Mouse (Mus musculus): ENCODE results near the gene Kdm4a. TPM values are rescaled to one million over a fixed set of nuclear protein-coding genes. Genes with fewer than 3 reads are reported as not detected.

Gene Kdm4a
- polyA plus RNA-seq, 1 experiment: 31.9 TPM

GRCm38 (mm10) chr4:118154889-118155288, 25.0 kb downstream of the Kdm4a start:
- no peak for TF ChIP-seq POLR2A (IDR thresholded peaks at IDR 0.05; ENCODE audit: low read depth, low read length)
- TF ChIP-seq CTCF (conservative IDR thresholded peaks at IDR 0.05; ENCODE audit: insufficient read depth, insufficient read length, low read depth, low read length): no peak
- Histone ChIP-seq H3K36me3 (ENCODE audit: control insufficient read depth, insufficient read depth, low read length) (peaks cover 3% of the 10 kb centered on the region), H3K4me3 (ENCODE audit: insufficient read depth, low read depth, low read length) (no peak overlapping the region), H3K27me3 (replicated peaks; ENCODE audit: control insufficient read depth, insufficient read depth, low read length) (no peaks in the 10 kb centered on the region), H3K27ac (ENCODE audit: insufficient read depth, low read depth, low read length) (no peak overlapping the region), H3K4me1 (ENCODE audit: control insufficient read depth, insufficient read depth, low read length) (no peaks in the 10 kb centered on the region)
- WGBS: 91% methylated on average over 5 of the region's 5 CpGs
- no peak for DNase-seq

GRCm38 (mm10) chr4:118152020-118152785, 27.6 kb downstream of the Kdm4a start:
- TF ChIP-seq POLR2A (IDR thresholded peaks at IDR 0.05; ENCODE audit: low read depth, low read length): no peak
- no peak for TF ChIP-seq CTCF (conservative IDR thresholded peaks at IDR 0.05; ENCODE audit: insufficient read depth, insufficient read length, low read depth, low read length)
- no peak overlapping the region for H3K4me3 ChIP-seq (ENCODE audit: insufficient read depth, low read depth, low read length)
- 93% methylated on average over 17 of the region's 17 CpGs for WGBS
- no peaks in the 10 kb centered on the region for H3K27me3 ChIP-seq (replicated peaks; ENCODE audit: control insufficient read depth, insufficient read depth, low read length)
- no peaks in the 10 kb centered on the region; the same call in 1 of the 2 replicates for H3K4me1 ChIP-seq (ENCODE audit: control insufficient read depth, insufficient read depth, low read length)
- DNase-seq: peak; percentile 23
- no peak overlapping the region for H3K27ac ChIP-seq (ENCODE audit: insufficient read depth, low read depth, low read length)
- H3K36me3 ChIP-seq (ENCODE audit: control insufficient read depth, insufficient read depth, low read length): peaks cover 8% of the 10 kb centered on the region

- H3K27me3 ChIP-seq (replicated peaks; ENCODE audit: control insufficient read depth, insufficient read depth, low read length): no peaks in the 10 kb centered on the region
- DNase-seq: no peak
- H3K4me1 ChIP-seq (ENCODE audit: control insufficient read depth, insufficient read depth, low read length): no peaks in the 10 kb centered on the region; the same call in 1 of the 2 replicates
- TF ChIP-seq CTCF (conservative IDR thresholded peaks at IDR 0.05; ENCODE audit: insufficient read depth, insufficient read length, low read depth, low read length): no peak
- TF ChIP-seq POLR2A (IDR thresholded peaks at IDR 0.05; ENCODE audit: low read depth, low read length): no peak
- no peak overlapping the region for H3K4me3 ChIP-seq (ENCODE audit: insufficient read depth, low read depth, low read length)
- H3K36me3 ChIP-seq (ENCODE audit: control insufficient read depth, insufficient read depth, low read length): peaks cover 9% of the 10 kb centered on the region
- no peak overlapping the region for H3K27ac ChIP-seq (ENCODE audit: insufficient read depth, low read depth, low read length)
- 93% methylated on average over 7 of the region's 7 CpGs for WGBS
Observed at GRCm38 (mm10) chr4:118150804-118151203, 29.0 kb downstream of the Kdm4a start.

- H3K4me1 ChIP-seq (ENCODE audit: control insufficient read depth, insufficient read depth, low read length): no peaks in the 10 kb centered on the region; the same call in 1 of the 2 replicates
- DNase-seq: no peak
- TF ChIP-seq CTCF (conservative IDR thresholded peaks at IDR 0.05; ENCODE audit: insufficient read depth, insufficient read length, low read depth, low read length) (no peak), POLR2A (IDR thresholded peaks at IDR 0.05; ENCODE audit: low read depth, low read length) (no peak)
- H3K4me3 ChIP-seq (ENCODE audit: insufficient read depth, low read depth, low read length): no peak overlapping the region
- WGBS: 84% methylated on average over 14 of the region's 14 CpGs
- H3K36me3 ChIP-seq (ENCODE audit: control insufficient read depth, insufficient read depth, low read length): peaks cover 10% of the 10 kb centered on the region
- no peak overlapping the region for H3K27ac ChIP-seq (ENCODE audit: insufficient read depth, low read depth, low read length)
- no peaks in the 10 kb centered on the region for H3K27me3 ChIP-seq (replicated peaks; ENCODE audit: control insufficient read depth, insufficient read depth, low read length)
Observed at GRCm38 (mm10) chr4:118149956-118150680, 29.7 kb downstream of the Kdm4a start.

GRCm38 (mm10) chr4:118149055-118149576, 30.7 kb downstream of the Kdm4a start:
- peak; percentile 37 for DNase-seq
- Histone ChIP-seq H3K4me3 (ENCODE audit: insufficient read depth, low read depth, low read length) (no peak overlapping the region), H3K27ac (ENCODE audit: insufficient read depth, low read depth, low read length) (no peak overlapping the region), H3K36me3 (ENCODE audit: control insufficient read depth, insufficient read depth, low read length) (peaks cover 10% of the 10 kb centered on the region), H3K27me3 (replicated peaks; ENCODE audit: control insufficient read depth, insufficient read depth, low read length) (no peaks in the 10 kb centered on the region), H3K4me1 (ENCODE audit: control insufficient read depth, insufficient read depth, low read length) (peaks cover 8% of the 10 kb centered on the region)
- 67% methylated on average over 10 of the region's 10 CpGs for WGBS
- TF ChIP-seq CTCF (conservative IDR thresholded peaks at IDR 0.05; ENCODE audit: insufficient read depth, insufficient read length, low read depth, low read length) (no peak), POLR2A (IDR thresholded peaks at IDR 0.05; ENCODE audit: low read depth, low read length) (no peak)

GRCm38 (mm10) chr4:118148317-118148687, 31.5 kb downstream of the Kdm4a start:
- no peaks in the 10 kb centered on the region for H3K27me3 ChIP-seq (replicated peaks; ENCODE audit: control insufficient read depth, insufficient read depth, low read length)
- peaks cover 14% of the 10 kb centered on the region for H3K4me1 ChIP-seq (ENCODE audit: control insufficient read depth, insufficient read depth, low read length)
- peaks cover 10% of the 10 kb centered on the region for H3K36me3 ChIP-seq (ENCODE audit: control insufficient read depth, insufficient read depth, low read length)
- no peak overlapping the region for H3K4me3 ChIP-seq (ENCODE audit: insufficient read depth, low read depth, low read length)
- 83% methylated on average over 10 of the region's 10 CpGs for WGBS
- H3K27ac ChIP-seq (ENCODE audit: insufficient read depth, low read depth, low read length): no peak overlapping the region
- TF ChIP-seq CTCF (conservative IDR thresholded peaks at IDR 0.05; ENCODE audit: insufficient read depth, insufficient read length, low read depth, low read length): no peak
- no peak for TF ChIP-seq POLR2A (IDR thresholded peaks at IDR 0.05; ENCODE audit: low read depth, low read length)
- DNase-seq: no peak
